Mouse (Mus musculus): ENCODE results near the gene Zfp740.
"Not testable (repeated sequence)": the region's sequence is repeated elsewhere in the genome, so short reads cannot be mapped to it uniquely, and the experiment has no call there.

The Zfp740 gene

DNA sequence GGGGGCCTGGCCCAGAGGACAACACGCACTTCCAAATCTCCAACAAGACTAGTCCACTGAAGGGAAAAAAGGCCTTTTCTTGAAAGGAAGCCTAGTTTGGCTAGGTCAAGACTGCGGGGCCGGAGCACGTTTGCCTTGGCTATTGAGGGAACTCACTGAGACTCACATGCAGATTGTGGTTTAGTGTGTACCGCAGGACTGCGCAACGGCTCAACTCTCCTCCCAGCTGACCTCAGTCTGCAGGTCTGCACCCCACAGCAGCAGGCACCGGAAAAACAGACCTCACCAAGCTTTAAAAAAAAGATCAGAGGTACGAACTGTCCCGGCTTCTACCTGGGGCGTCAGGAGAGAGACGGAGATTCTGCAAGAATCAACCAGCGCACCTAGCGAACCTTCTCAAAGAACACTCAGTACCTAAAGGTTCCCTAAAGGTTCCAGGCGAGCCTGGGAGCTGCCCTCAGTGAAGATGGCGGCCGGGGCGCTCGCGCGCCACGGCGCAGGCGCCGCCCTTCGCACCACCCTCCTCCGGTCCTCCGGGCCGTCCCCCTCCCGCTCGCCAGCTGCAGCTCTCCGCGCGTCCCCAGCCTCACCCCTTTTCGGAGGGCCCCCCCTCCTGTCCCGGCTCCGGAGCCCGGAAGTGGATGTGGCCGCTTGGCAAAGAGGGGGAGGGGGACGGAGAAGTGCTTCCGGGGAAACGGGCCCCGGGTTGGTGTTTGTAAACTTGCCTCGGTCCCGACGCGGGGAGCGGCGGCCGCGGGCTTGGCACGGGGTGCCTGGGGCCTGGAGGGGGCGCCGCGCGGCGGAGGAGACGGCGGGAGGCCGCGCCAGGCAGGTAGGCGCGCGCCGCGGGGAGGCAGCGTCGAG is at the start of gene Zfp740:
Gene Zfp740, plus strand, starts transcription at position 279 of the 864 bp plus-strand sequence.
- DNase-seq (ENCODE audit: low spot score), result peak; percentile 82

DNA sequence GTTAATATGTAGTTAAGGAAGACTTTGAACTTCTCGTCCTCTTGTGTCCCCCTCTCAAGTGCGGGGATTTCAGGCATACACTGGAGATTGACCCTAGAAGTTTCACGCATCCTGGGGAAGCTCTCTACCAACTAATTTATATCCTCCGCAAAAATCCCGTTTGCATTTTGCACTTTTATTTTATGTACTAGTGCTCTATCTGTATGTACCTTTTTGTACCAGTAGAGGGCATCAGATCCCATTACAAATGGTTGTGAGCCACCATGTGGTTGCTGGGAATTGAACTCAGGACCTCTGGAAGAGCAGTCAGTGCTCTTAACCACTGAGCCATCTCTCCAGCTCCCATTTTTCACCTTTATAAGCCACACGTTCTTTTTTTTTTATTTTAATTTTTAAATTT is 48.0 kb upstream of the Zfp740 start:
- DNase-seq (ENCODE audit: low spot score), result not testable (repeated sequence)

DNA sequence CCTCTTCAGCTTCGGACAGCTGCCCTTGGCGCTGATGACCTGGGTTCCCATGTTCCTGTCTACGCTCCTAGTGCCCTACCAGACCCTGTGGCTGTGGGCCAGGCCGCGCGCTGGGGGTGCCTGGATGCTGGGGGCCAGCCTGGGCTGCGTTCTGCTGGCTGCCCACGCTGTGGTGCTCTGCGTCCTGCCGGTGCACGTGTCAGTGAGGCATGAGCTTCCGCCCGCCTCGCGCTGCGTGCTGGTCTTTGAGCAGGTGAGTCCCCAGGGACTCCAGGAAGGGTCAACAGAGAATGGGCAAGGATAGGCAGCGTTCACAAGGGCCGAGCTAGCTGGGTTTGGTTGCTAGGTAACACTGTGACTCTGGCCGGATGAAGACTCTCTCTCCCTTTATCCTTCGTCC is 46.2 kb upstream of the Zfp740 start:
- DNase-seq (ENCODE audit: low spot score), result no peak

GRCm38 (mm10) chr15:102160415-102161060 is 42.5 kb upstream of the Zfp740 start:
- DNase-seq (ENCODE audit: low spot score), result no peak

GRCm38 (mm10) chr15:102163900-102164693 is 39.0 kb upstream of the Zfp740 start:
- no peak for DNase-seq (ENCODE audit: low spot score)

DNA sequence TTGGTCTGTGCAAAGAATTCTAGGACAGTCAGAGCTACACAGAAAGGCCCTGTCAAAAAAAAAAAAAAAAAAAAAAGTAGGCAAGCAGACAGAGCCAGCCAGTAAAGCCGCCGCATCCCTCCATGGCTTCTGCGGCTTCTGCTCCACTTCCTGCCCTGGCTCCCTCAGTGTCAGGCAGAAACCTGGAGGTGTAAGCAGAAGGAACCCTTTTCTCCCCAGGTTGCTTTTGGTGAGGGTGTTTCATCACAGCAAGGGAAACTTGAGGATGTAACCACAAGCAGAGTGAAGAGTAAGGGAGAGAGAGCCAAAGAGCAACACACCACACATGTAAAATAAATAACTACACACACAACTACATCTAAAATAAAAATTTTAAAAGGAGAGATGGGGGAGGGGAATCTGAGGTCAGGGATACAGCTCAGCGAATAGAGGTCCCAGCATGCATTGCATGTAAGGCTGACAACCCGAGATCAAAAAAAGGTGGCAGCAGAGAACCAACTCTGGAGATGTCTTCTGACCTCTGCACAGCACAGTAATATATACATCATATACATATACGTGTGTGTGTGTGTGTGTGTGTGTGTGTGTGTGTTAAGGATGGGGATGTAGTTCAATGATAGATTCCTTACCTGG is 37.5 kb upstream of the Zfp740 start:
- no peak for DNase-seq (ENCODE audit: low spot score)

- no peak for DNase-seq (ENCODE audit: low spot score)
Observed at GRCm38 (mm10) chr15:102167620-102168021, 35.4 kb upstream of the Zfp740 start.

DNA sequence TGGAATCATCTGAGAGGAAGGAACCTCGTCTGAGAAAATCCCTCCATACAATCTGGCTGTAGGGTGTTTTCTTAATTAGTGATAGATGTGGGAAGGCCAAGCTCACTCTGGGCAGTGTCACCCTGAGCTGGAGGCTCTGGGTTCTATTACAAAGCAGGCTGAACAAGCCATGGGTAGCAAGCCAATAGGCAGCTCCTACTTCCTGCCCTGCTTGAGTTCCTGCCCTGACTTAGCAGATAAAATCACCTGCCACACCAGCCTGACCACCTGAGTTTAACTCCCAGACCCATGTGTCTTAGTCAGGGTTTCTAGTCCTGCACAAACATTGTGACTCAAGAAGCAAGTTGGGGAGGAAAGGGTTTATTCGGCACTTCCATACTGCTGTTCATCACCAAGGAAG is 34.0 kb upstream of the Zfp740 start:
- DNase-seq (ENCODE audit: low spot score), result no peak

DNA sequence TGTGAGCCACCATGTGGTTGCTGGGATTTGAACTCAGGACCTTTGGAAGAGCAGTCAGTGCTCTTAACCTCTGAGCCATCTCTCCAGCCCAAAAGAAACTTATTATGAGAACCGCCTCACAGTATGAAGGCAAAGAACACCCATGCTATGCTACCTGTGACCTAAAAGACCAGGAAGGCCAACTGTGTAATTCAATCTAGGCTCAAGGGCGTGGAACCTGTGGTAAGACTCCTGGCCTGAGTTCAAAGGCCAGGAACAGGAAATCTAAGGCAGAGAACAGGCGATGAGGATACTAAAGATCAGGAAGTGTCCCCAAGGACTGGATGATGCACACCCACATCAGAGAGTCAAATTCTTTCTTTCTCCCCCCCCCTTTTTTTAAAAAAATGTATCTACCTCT is 29.5 kb upstream of the Zfp740 start:
- no peak for DNase-seq (ENCODE audit: low spot score)

- DNase-seq (ENCODE audit: low spot score), result no peak
Observed at GRCm38 (mm10) chr15:102175736-102176319, 27.2 kb upstream of the Zfp740 start.

DNA sequence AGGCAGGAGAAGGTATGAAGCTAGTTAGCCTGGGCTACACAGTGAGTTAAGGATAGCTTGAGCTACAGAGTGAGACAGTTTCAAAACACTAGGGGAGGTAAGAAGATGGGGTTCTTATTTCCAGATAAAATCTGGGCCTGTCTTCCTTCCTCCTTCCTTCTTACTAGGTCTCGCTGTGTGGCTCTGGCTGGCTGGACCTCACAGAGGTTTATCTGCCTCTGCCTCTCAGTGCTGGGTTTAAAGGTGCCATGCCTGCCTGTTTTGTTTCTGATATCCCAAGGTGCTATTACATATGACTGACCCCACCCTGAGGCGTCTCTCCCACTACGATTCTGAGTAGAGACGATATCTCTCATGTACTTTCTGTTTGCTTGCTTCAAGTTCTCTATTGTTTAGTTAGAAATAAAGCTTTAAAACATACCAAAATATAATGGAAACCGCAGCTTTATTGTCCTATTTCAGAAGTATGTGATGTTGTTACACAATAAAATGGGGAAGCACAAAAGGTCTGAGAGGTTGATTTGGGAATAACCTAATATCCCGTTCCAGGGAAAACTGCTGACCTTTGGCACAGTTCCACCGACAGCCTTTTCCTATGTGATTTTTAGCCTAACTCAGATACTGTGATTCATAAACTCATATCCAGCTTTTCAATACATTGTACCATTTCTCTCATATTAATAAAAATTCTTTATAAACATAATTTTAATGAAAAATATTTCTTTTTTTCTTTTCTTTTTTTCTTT is 26.3 kb upstream of the Zfp740 start:
- no peak for DNase-seq (ENCODE audit: low spot score)

DNA sequence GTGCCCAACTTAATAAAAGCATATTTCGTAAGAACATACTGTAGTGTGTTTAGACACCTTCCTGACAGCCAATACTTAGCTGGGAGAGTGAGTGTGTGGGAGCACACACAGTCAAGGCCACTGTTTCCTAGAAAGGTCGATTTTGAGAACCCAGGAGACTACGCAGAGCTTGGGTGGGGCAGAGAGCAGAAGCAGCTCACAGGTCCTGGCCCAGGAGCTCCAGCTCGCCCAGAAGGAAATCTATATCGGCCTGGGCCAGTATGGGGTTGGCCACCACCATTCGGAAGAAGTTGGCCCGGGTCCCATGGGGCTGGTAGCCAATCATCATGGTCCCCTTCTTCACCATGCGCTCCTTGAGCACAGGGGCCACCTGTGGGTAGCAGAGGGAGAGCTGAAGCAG is 25.6 kb upstream of the Zfp740 start:
- DNase-seq (ENCODE audit: low spot score), result no peak

GRCm38 (mm10) chr15:102178279-102178678 is 24.8 kb upstream of the Zfp740 start:
- DNase-seq (ENCODE audit: low spot score), result peak; percentile 59

GRCm38 (mm10) chr15:102179106-102179505 is 23.9 kb upstream of the Zfp740 start:
- DNase-seq (ENCODE audit: low spot score), result no peak

DNA sequence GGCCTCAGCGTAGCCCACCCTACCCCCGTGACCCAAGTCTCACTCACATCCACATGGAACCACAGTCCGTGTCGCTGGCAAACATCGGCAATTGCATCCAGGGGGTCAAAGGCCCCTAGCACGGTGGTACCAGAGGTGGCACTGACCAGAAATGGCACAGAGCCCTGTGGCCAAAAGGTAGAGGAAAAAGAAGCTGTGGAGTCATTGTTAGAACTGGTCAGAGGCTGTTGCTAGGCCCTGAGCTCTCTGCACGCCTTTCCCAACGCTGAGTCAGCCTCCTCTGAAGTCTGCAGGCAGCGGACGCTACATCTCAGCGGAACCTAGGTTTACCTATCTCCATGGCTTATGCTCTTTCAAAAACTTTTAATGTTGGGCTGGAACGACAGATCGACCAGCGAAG is 23.1 kb upstream of the Zfp740 start:
- DNase-seq (ENCODE audit: low spot score), result no peak

GRCm38 (mm10) chr15:102183076-102183475 is 20.0 kb upstream of the Zfp740 start:
- DNase-seq (ENCODE audit: low spot score), result no peak

- DNase-seq (ENCODE audit: low spot score), result no peak
Observed at GRCm38 (mm10) chr15:102186239-102186638, 16.8 kb upstream of the Zfp740 start.

GRCm38 (mm10) chr15:102188096-102188495 is 15.0 kb upstream of the Zfp740 start:
- DNase-seq (ENCODE audit: low spot score), result no peak

- no peak for DNase-seq (ENCODE audit: low spot score)
Observed at GRCm38 (mm10) chr15:102188883-102189282, 14.2 kb upstream of the Zfp740 start.

DNA sequence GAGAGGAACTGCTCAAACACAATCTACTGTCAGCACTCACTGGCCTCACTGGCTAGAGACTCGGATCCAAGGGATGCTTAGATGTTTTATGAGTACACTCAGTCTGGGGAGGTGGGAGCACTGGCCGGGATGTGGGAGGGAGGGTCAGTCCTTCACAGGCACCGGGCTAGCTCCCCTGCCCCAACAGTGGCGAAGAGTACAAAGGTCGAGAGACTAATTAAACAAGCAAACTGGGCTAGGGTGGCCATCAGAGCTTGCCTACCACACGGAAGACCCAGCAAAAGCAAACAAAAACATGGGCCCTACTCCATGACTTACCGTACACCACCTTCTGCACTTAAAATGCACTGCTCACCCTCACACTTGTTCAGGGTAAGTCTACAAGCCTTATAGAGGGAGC is 11.3 kb upstream of the Zfp740 start:
- DNase-seq (ENCODE audit: low spot score), result no peak

DNA sequence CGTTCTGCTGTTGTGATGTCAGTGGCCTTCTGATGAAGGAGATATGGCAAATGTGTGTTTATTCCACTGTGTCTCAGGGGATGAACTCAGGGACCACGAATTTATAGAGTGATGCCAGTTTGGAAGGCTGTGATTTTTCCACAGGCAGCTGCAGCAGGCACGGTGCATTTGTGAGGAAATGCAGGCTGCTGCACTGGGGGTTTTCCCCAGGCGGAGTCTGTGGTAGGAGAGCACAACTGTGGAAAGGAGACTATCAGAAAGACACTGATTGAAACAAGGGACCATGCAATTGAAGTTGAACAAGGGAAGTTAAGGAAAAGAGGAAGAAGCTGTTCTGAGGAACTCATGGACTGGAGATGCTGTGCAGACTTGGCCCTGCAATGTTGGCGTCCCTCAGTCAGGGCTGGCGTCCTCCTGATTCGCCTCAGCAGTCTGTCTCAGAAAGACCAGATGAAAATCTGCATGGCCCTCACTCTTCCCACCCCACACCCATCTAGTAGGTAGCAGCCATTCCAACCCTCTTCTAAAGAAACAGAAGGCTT is 10.7 kb upstream of the Zfp740 start:
- no peak for DNase-seq (ENCODE audit: low spot score)

Data from urinary bladder, postnatal 10 days (tissue).